ENCODE assay signal across 8 mouse cellular contexts in genomic region chr2:158556225-158556624, GRCm38 (mm10). TPM values are rescaled to one million over a fixed set of nuclear protein-coding genes. Genes with fewer than 3 reads are reported as not detected.
DNase-seq lines count a peak whose midpoint lies in the region; ATAC-seq and TF ChIP-seq lines count a peak whose summit lies in the region.

No protein-coding gene starts in this region.

- no peak for TF ChIP-seq EP300 in CH12.LX (IDR thresholded peaks at IDR 0.05; ENCODE audit: low read length)

- intact Hi-C loops in heart, postnatal 14 days (cut with DNase I), result no loop called here

- no peaks in the 10 kb centered on the region for H3K4me1 ChIP-seq in CH12.LX (ENCODE audit: control insufficient read depth in 1 of 2, insufficient read depth in 2 of 2)
- peaks cover 60% of the 10 kb centered on the region for H3K4me1 ChIP-seq in forebrain, embryonic 13.5 days
- H3K4me1 ChIP-seq in neural tube, embryonic 15.5 days, result peaks cover 33% of the 10 kb centered on the region

- H3K79me2 ChIP-seq in CH12.LX (replicated peaks; ENCODE audit: control insufficient read depth, extremely low read depth, insufficient read depth, poor library complexity, severe bottlenecking), result no peaks in the 10 kb centered on the region

- dilution Hi-C loops in CH12.LX (cut with MboI; ENCODE audit: extremely low pct_ligation_motif_present, extremely low pct_unique_long_range_greater_than_20kb, low sequenced_read_pairs), result no loop called here

- TF ChIP-seq RAD21 in CH12.LX (IDR thresholded peaks at IDR 0.05; ENCODE audit: low read depth, low read length), result peak; percentile 5; the same call in 1 of the 2 replicates

- H3K4me3 ChIP-seq in CH12.LX (replicated peaks in 1 of 3; ENCODE audit: low read depth in 2 of 3, low read length in 2 of 3, poor library complexity in 1 of 3), result no peak overlapping the region
- peak overlapping the region; percentile 31 for H3K4me3 ChIP-seq in forebrain, embryonic 13.5 days
- peak overlapping the region; percentile 34 for H3K4me3 ChIP-seq in neural tube, embryonic 15.5 days (replicated peaks)

- under 1% methylated on average over 20 of the region's 20 CpGs for WGBS in forebrain, embryonic 13.5 days
- 0% methylated on average over 20 of the region's 20 CpGs for WGBS in neural tube, embryonic 15.5 days

- H3K9ac ChIP-seq in CH12.LX (ENCODE audit: insufficient read depth, low read depth), result no peak overlapping the region
- H3K9ac ChIP-seq in forebrain, embryonic 13.5 days, result peak overlapping the region; percentile 58
- peak overlapping the region; percentile 30 for H3K9ac ChIP-seq in neural tube, embryonic 15.5 days (replicated peaks)

- peaks cover 60% of the 10 kb centered on the region for H3K27me3 ChIP-seq in CH12.LX (replicated peaks)
- peaks cover 33% of the 10 kb centered on the region for H3K27me3 ChIP-seq in forebrain, embryonic 13.5 days
- peaks cover 34% of the 10 kb centered on the region for H3K27me3 ChIP-seq in neural tube, embryonic 15.5 days (replicated peaks)

- no peaks in the 10 kb centered on the region for H3K36me3 ChIP-seq in CH12.LX (replicated peaks in 1 of 2; ENCODE audit: control insufficient read depth in 1 of 2, insufficient read depth in 1 of 2, low read length in 1 of 2)
- H3K36me3 ChIP-seq in forebrain, embryonic 13.5 days (ENCODE audit: poor library complexity, severe bottlenecking), result no peaks in the 10 kb centered on the region
- no peaks in the 10 kb centered on the region for H3K36me3 ChIP-seq in neural tube, embryonic 15.5 days

- peaks cover 17% of the 10 kb centered on the region for H3K9me3 ChIP-seq in CH12.LX (replicated peaks; ENCODE audit: low read length)
- H3K9me3 ChIP-seq in forebrain, embryonic 13.5 days (replicated peaks), result no peaks in the 10 kb centered on the region
- no peaks in the 10 kb centered on the region for H3K9me3 ChIP-seq in neural tube, embryonic 15.5 days (replicated peaks)

- peak; percentile 50 for ATAC-seq in forebrain, embryonic 13.5 days
- ATAC-seq in neural tube, embryonic 15.5 days (ENCODE audit: low FRiP score), result peak; percentile 23

- TF ChIP-seq POLR2A in CH12.LX (IDR thresholded peaks at IDR 0.05; ENCODE audit: low read depth, low read length), result no peak

- peak; percentile 40 for DNase-seq in CH12.LX (ENCODE audit: extremely low read depth)
- peak; percentile 30 for DNase-seq in c-Kit-positive CD71-positive TER-119-positive erythroid progenitor cells, embryonic 14.5 days (ENCODE audit: low spot score)
- peak; percentile 70 to 79 for DNase-seq in heart, postnatal 14 days
- DNase-seq in layer of hippocampus, adult 11-12 months (ENCODE audit: low spot score), result peak; percentile 77
- peak; percentile 55 to 63 for DNase-seq in lung, adult 18-20 months
- DNase-seq in thymus, adult 18-20 months, result peak; percentile 31 to 41

- in situ Hi-C loops in CH12.LX (cut with MboI; ENCODE audit: low pct_ligation_motif_present, low pct_unique_long_range_greater_than_20kb, low sequenced_read_pairs), result no loop called here

- TF ChIP-seq CTCF in CH12.LX (conservative IDR thresholded peaks at IDR 0.05 in 1 of 2, IDR thresholded peaks at IDR 0.05 in 1 of 2; ENCODE audit: low read depth in 2 of 2, low read length in 2 of 2), result peak; percentile 55 to 75

- no peak overlapping the region for H3K4me2 ChIP-seq in CH12.LX (ENCODE audit: insufficient read depth, low read depth, poor library complexity, severe bottlenecking)
- H3K4me2 ChIP-seq in forebrain, embryonic 13.5 days, result peak overlapping the region; percentile 65
- H3K4me2 ChIP-seq in neural tube, embryonic 15.5 days, result peak overlapping the region; percentile 58

- H3K27ac ChIP-seq in CH12.LX (ENCODE audit: insufficient read depth, low read depth), result no peak overlapping the region
- peak overlapping the region; percentile 94 for H3K27ac ChIP-seq in forebrain, embryonic 13.5 days
- 0 out of 2 replicates have a peak overlapping the region, but pooled peaks have one; percentile 23 for H3K27ac ChIP-seq in neural tube, embryonic 15.5 days (replicated peaks)

TF ChIP-seq in CH12.LX, 34 proteins besides CTCF, POLR2A, EP300 and RAD21:
- TF ChIP-seq MEF2A (IDR thresholded peaks at IDR 0.05; ENCODE audit: borderline replicate concordance, low read depth, low read length) (no peak), NRF1 (IDR thresholded peaks at IDR 0.05; ENCODE audit: low read depth, low read length) (no peak), PAX5 (IDR thresholded peaks at IDR 0.05; ENCODE audit: low read length) (no peak), JUND (conservative IDR thresholded peaks at IDR 0.05; ENCODE audit: low read depth, low read length) (no peak), ZNF384 (IDR thresholded peaks at IDR 0.05; ENCODE audit: low read depth, low read length) (no peak), MAFK (IDR thresholded peaks at IDR 0.05; ENCODE audit: insufficient replicate concordance, low read length) (no peak), NELFE (IDR thresholded peaks at IDR 0.05; ENCODE audit: low read depth, low read length) (no peak), ZKSCAN1 (IDR thresholded peaks at IDR 0.05; ENCODE audit: borderline replicate concordance, low read depth, low read length) (no peak), MYC (IDR thresholded peaks at IDR 0.05; ENCODE audit: low read depth, low read length) (no peak), MAZ (IDR thresholded peaks at IDR 0.05; ENCODE audit: low read depth, low read length) (no peak), ETS1 (conservative IDR thresholded peaks at IDR 0.05; ENCODE audit: low read depth, low read length) (no peak)

RNA-seq across cellular contexts. Expression of gene Arhgap40, which starts 43.6 kb away (rescaled TPM):
- total RNA-seq in CH12.LX (2012; rRNA removed) (not detected in 2 replicates), CH12.LX (2014; rRNA removed) (not detected in 2 replicates)
- not detected in 2 replicates for polyA plus RNA-seq in CH12.LX (2012; ENCODE audit: insufficient read length, low read depth)
- polyA plus RNA-seq in forebrain, embryonic 13.5 days (2015; fragmentation: Nextera tagmentation; extraction: Ambion mirVana), result 0.25 and 0.28 TPM in 2 replicates
- under 1 TPM in 1 of 2 experiments, not detected in 1; 0.14 TPM for total RNA-seq in heart, postnatal 14 days (2021)
- polyA plus RNA-seq in neural tube, embryonic 15.5 days (2015; fragmentation: Nextera tagmentation; extraction: Ambion mirVana), result 0.75 and 1.2 TPM in 2 replicates

RNA-seq across cellular contexts. Expression of gene Adig, which starts 53.8 kb away (rescaled TPM):
- total RNA-seq in CH12.LX (2012; rRNA removed) (not detected in 2 replicates), CH12.LX (2014; rRNA removed) (not detected in 2 replicates)
- polyA plus RNA-seq in CH12.LX (2012; ENCODE audit: insufficient read length, low read depth), result not detected in 2 replicates
- polyA plus RNA-seq in forebrain, embryonic 13.5 days (2015; fragmentation: Nextera tagmentation; extraction: Ambion mirVana), result not detected in 2 replicates
- total RNA-seq in heart, postnatal 14 days (2021), result 1 to 10 TPM; 1.1 to 4.8 TPM
- not detected in 2 replicates for polyA plus RNA-seq in neural tube, embryonic 15.5 days (2015; fragmentation: Nextera tagmentation; extraction: Ambion mirVana)

RNA-seq across cellular contexts. Expression of gene Slc32a1, which starts 54.3 kb away (rescaled TPM):
- total RNA-seq in CH12.LX (2012; rRNA removed) (not detected in 2 replicates), CH12.LX (2014; rRNA removed) (not detected in 2 replicates)
- polyA plus RNA-seq in CH12.LX (2012; ENCODE audit: insufficient read length, low read depth), result not detected in 2 replicates
- polyA plus RNA-seq in forebrain, embryonic 13.5 days (2015; fragmentation: Nextera tagmentation; extraction: Ambion mirVana), result 4.8 and 5.6 TPM in 2 replicates
- not detected for total RNA-seq in heart, postnatal 14 days (2021)
- 9.7 and 11.1 TPM in 2 replicates for polyA plus RNA-seq in neural tube, embryonic 15.5 days (2015; fragmentation: Nextera tagmentation; extraction: Ambion mirVana)

Comparison
In these comparisons a context has a peak if more than half of its experiments do, and no peak if none do; other contexts are left out.
1. H3K4me3 ChIP-seq: peak in forebrain, embryonic 13.5 days (single experiment) and neural tube, embryonic 15.5 days (single experiment); none in CH12.LX (0 of 3).
2. Peak in every context shown above with its lines, with median percentiles within 50 percentile points of each other: DNase-seq.